Mouse (Mus musculus): ENCODE measurements around the gene Ear1.
"Not testable (repeated sequence)": the region's sequence is repeated elsewhere in the genome, so short reads cannot be mapped to it uniquely, and the experiment has no call there.

The Ear1 gene

GRCm38 (mm10) chr14:43875417-43875816, at the start of gene Ear1:
Ear1 (minus strand) TSS chr14:43875517.
- DNase-seq (ENCODE audit: low spot score in 2 of 2), result not testable (repeated sequence)

GRCm38 (mm10) chr14:43924688-43925403, 49.5 kb upstream of the Ear1 start, which contains the start of gene Gm8113:
Gm8113 (plus strand) TSS chr14:43925390.
- DNase-seq (ENCODE audit: low spot score in 2 of 2), result peak in 1 of 2 experiments; percentile 30

GRCm38 (mm10) chr14:43923459-43923858, 48.1 kb upstream of the Ear1 start, which contains the start of gene Ear10:
Ear10 (minus strand) TSS chr14:43923559.
- not testable (repeated sequence) for DNase-seq (ENCODE audit: low spot score in 2 of 2)

- DNase-seq (ENCODE audit: low spot score in 2 of 2), result not testable (repeated sequence)
These were observed 42.9 kb upstream of the Ear1 start for GRCm38 (mm10) chr14:43918214-43918613.

GRCm38 (mm10) chr14:43898577-43898976, 23.3 kb upstream of the Ear1 start:
- peak in 1 of 2 experiments; percentile 27 for DNase-seq (ENCODE audit: low spot score in 2 of 2)

- not testable (repeated sequence) for DNase-seq (ENCODE audit: low spot score in 2 of 2)
These were observed 20.0 kb upstream of the Ear1 start for GRCm38 (mm10) chr14:43895357-43895756.

- not testable (repeated sequence) for DNase-seq (ENCODE audit: low spot score in 2 of 2)
These were observed 16.0 kb upstream of the Ear1 start for GRCm38 (mm10) chr14:43891288-43891687.

- DNase-seq (ENCODE audit: low spot score in 2 of 2), result not testable (repeated sequence)
These were observed 10.9 kb upstream of the Ear1 start for GRCm38 (mm10) chr14:43886235-43886634.

GRCm38 (mm10) chr14:43879966-43880545, 4.7 kb upstream of the Ear1 start:
- DNase-seq (ENCODE audit: low spot score in 2 of 2), result not testable (repeated sequence)

GRCm38 (mm10) chr14:43877789-43878188, 2.5 kb upstream of the Ear1 start:
- DNase-seq (ENCODE audit: low spot score in 2 of 2), result not testable (repeated sequence)

- DNase-seq (ENCODE audit: low spot score in 2 of 2), result not testable (repeated sequence)
These were observed 455 bp downstream of the Ear1 start for GRCm38 (mm10) chr14:43874862-43875261.

- peak in 1 of 2 experiments; percentile 11 for DNase-seq (ENCODE audit: low spot score in 2 of 2)
These were observed 14.8 kb downstream of the Ear1 start for GRCm38 (mm10) chr14:43860522-43860921.

- not testable (repeated sequence) for DNase-seq (ENCODE audit: low spot score in 2 of 2)
These were observed 15.9 kb downstream of the Ear1 start for GRCm38 (mm10) chr14:43859465-43859864.

GRCm38 (mm10) chr14:43843949-43844573, 31.3 kb downstream of the Ear1 start:
- DNase-seq (ENCODE audit: low spot score in 2 of 2), result peak in 1 of 2 experiments; percentile 2

- peak in 1 of 2 experiments; percentile 1 for DNase-seq (ENCODE audit: low spot score in 2 of 2)
These were observed 34.3 kb downstream of the Ear1 start for GRCm38 (mm10) chr14:43840976-43841375.

- not testable (repeated sequence) for DNase-seq (ENCODE audit: low spot score in 2 of 2)
These were observed 40.0 kb downstream of the Ear1 start for GRCm38 (mm10) chr14:43835366-43835765.

GRCm38 (mm10) chr14:43830385-43830784, 44.9 kb downstream of the Ear1 start:
- not testable (repeated sequence) for DNase-seq (ENCODE audit: low spot score in 2 of 2)

- not testable (repeated sequence) for DNase-seq (ENCODE audit: low spot score in 2 of 2)
These were observed 51.1 kb downstream of the Ear1 start for GRCm38 (mm10) chr14:43824176-43824575.

GRCm38 (mm10) chr14:43821869-43822268, 53.4 kb downstream of the Ear1 start:
- not testable (repeated sequence) for DNase-seq (ENCODE audit: low spot score in 2 of 2)

GRCm38 (mm10) chr14:43812458-43812857, 62.9 kb downstream of the Ear1 start:
- peak; percentile 12 to 22 for DNase-seq (ENCODE audit: low spot score in 2 of 2)

GRCm38 (mm10) chr14:43808142-43808541, 67.2 kb downstream of the Ear1 start:
- not testable (repeated sequence) for DNase-seq (ENCODE audit: low spot score in 2 of 2)

- not testable (repeated sequence) for DNase-seq (ENCODE audit: low spot score in 2 of 2)
These were observed 70.9 kb downstream of the Ear1 start for GRCm38 (mm10) chr14:43804435-43804834.
